Mouse (Mus musculus) forebrain, embryonic 16.5 days (tissue): ENCODE results near the gene Dag1. TPM values are rescaled to one million over a fixed set of nuclear protein-coding genes. Genes with fewer than 3 reads are reported as not detected.
A peak's percentile ranks its signal among the peaks of the same experiment; 100 is the strongest.

Source experiments
- ATAC-seq: fragments of 200-750 bp; cut with Nextera tagmentation; 2 replicates; pipeline ENCODE4 v1.8.0; 2017; ENCODE audit warnings: mild to moderate bottlenecking, moderate library complexity
- H3K27ac ChIP-seq: fragments of 300-500 bp; sonication (generic); 2 replicates; pipeline ENCODE4 v1.5.1; 2014; ENCODE audit warnings: low read length, control low read depth
- H3K27me3 ChIP-seq: fragments of 300-500 bp; sonication (generic); replicated peaks from 2 replicates; pipeline ENCODE4 v1.6.1; 2014; ENCODE audit warnings: low read length; ENCODE audit not compliant: control insufficient read depth, insufficient read depth
- H3K36me3 ChIP-seq: fragments of 300-500 bp; sonication (generic); 2 replicates; pipeline ENCODE4 v1.6.1; 2014; ENCODE audit not compliant: control insufficient read depth, insufficient read depth
- H3K4me1 ChIP-seq: fragments of 300-500 bp; sonication (generic); replicated peaks from 2 replicates; pipeline ENCODE4 v1.6.1; 2014; ENCODE audit warnings: low read length; ENCODE audit not compliant: control insufficient read depth, insufficient read depth
- H3K4me2 ChIP-seq: fragments of 300-500 bp; sonication (generic); 2 replicates; pipeline ENCODE4 v1.6.1; 2014; ENCODE audit warnings: mild to moderate bottlenecking, low read length, control low read depth
- H3K4me3 ChIP-seq: fragments of 300-500 bp; sonication (generic); replicated peaks from 2 replicates; pipeline ENCODE4 v1.5.1; 2014; ENCODE audit warnings: mild to moderate bottlenecking, low read length, control low read depth
- H3K9ac ChIP-seq: fragments of 300-500 bp; sonication (generic); replicated peaks from 2 replicates; pipeline ENCODE4 v1.6.1; 2014; ENCODE audit warnings: low read depth, low read length, control low read depth
- H3K9me3 ChIP-seq: fragments of 300-500 bp; sonication (generic); 2 replicates; pipeline ENCODE4 v1.6.1; 2016; ENCODE audit warnings: low read length; ENCODE audit not compliant: control insufficient read depth
- WGBS: fragments of 180-500 bp; shearing (Covaris S2); extraction: QIAGEN DNeasy Blood & Tissue Kit; methylation state at CpG from one replicate; pipeline ENCODE4 v1.1.7; 2014; 5-methylcytosine and 5-hydroxymethylcytosine counted together
- polyA plus RNA-seq: library from polyadenylated mRNA; unstranded; fragments of >200 nt; fragmentation: Nextera tagmentation; extraction: Ambion mirVana; gene quantifications from 2 replicates; pipeline ENCODE4 v1.2.1, GENCODE M21; 2015

Gene Dag1
- polyA plus RNA-seq, 1 experiment from 2014 or later = 56.3 TPM

DNA sequence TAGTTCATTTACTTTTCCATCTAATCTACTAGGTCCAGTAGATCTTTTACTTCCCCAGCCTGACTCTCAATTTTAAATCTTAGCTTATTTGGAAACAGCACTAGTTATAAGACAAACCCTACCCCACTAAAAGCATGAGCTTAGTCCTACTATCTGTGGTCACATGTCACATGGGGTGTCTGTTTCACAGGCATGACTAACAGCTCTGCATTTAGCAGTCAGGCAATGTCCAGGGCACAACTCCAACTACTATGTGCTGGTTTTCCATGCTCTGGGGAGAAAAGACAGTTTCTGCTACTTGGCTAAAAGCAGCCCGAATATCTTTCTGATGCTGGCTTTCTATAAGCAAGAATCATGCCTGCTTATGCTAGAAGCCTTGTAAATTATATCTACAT is 43.4 kb downstream of the Dag1 start:
- 95% methylated on average over 1 of the region's 1 CpGs for WGBS
- Histone ChIP-seq H3K27me3 (no peaks in the 10 kb centered on the region), H3K4me1 (no peaks in the 10 kb centered on the region), H3K36me3 (peaks cover 4% of the 10 kb centered on the region; the same call in 1 of the 2 replicates), H3K9me3 (no peaks in the 10 kb centered on the region), H3K4me3 (no peak overlapping the region), H3K9ac (no peak overlapping the region), H3K27ac (no peak overlapping the region), H3K4me2 (no peak overlapping the region)
- no peak for ATAC-seq

DNA sequence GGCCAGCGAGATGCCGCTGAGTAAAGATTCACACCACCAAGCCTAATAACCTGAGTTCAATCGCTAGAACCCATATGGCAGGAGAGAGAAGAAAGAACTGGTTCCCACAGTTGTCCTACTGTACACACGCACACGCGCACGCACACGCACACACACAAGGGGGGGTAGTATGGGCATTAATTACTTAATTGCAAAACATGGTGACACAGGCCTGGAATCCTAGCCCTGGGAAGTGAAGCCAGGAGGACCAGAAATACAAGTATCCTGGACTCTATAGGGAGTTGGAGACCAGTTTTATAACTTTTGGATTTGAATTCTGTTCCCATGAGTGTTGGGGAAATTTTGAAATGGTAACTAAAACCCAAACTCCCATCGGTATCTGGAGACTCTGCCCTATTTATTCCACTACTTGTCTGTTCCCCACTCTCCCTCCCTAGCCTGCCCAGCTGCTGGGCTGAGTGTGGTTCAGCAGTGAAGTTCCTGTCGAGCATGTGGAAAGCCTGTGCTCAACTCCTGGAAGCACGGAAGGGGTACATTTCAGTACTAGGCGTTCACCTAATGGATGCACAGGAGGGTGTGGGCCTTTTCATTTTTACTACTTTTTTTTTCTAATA is 43.9 kb downstream of the Dag1 start:
- WGBS = 91% methylated on average over 12 of the region's 12 CpGs
- H3K36me3 ChIP-seq = peaks cover 4% of the 10 kb centered on the region; the same call in 1 of the 2 replicates
- no peak for ATAC-seq
- no peaks in the 10 kb centered on the region for H3K27me3 ChIP-seq
- no peak overlapping the region for H3K27ac ChIP-seq
- H3K4me2 ChIP-seq = no peak overlapping the region
- H3K4me1 ChIP-seq = no peaks in the 10 kb centered on the region
- no peak overlapping the region for H3K9ac ChIP-seq
- no peaks in the 10 kb centered on the region for H3K9me3 ChIP-seq
- H3K4me3 ChIP-seq = no peak overlapping the region

DNA sequence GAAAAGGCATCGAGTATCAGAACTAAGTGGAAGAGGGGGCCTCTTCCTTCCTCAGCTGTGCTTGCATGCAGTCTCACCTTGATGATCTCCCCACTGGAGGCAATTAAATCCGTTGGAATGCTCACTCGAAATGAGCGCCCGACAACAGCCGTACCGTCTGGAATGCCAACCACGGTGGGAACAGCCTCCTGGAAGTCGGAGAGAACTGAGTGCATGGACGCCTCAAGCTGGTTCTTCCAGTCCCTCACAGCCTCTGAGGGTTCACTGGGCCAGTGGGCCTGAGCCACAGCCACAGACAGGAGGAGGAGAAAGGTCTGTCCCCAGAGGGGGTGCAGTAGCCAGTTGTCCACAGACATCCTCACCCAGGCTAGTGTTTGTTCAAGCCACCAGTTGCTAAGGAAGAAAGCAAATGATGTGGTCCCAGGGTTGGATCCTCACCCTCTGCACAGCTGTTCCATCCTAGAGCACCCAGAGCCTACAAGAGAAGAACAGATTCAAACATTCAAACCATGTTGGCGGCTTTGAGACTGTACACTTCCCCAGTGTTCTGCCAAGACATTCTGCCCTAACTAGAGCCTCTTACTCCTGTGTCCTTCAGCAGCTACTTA is 45.7 kb downstream of the Dag1 start:
- no peak for ATAC-seq
- no peak overlapping the region for H3K4me2 ChIP-seq
- WGBS = 75% methylated on average over 11 of the region's 11 CpGs
- no peaks in the 10 kb centered on the region for H3K27me3 ChIP-seq
- H3K27ac ChIP-seq = no peak overlapping the region
- peaks cover 6% of the 10 kb centered on the region for H3K4me1 ChIP-seq
- no peak overlapping the region for H3K9ac ChIP-seq
- peaks cover 4% of the 10 kb centered on the region; the same call in 1 of the 2 replicates for H3K36me3 ChIP-seq
- H3K4me3 ChIP-seq = no peak overlapping the region
- H3K9me3 ChIP-seq = no peaks in the 10 kb centered on the region

DNA sequence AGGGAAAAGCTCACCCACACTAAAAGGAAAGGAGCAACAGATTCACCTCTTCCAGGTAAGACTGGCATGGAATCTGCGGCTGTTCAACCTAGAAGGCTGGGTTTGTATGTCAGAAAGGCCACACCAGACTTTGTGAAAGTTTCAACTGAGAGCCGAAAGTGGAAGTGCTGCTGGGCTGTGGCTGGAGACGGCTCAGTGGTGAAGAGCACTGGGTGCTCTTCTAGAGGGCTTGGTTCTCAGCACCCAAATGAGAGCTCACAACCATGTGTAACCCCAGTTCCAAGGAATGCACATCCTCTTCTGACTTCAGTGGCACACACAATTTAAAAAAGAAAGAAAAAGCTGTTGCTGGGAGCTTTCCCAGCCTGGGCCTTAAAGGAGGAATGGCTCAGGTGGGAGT is 46.4 kb downstream of the Dag1 start:
- Histone ChIP-seq H3K27me3 (no peaks in the 10 kb centered on the region), H3K36me3 (peaks cover 4% of the 10 kb centered on the region; the same call in 1 of the 2 replicates), H3K9ac (no peak overlapping the region), H3K4me2 (no peak overlapping the region), H3K4me3 (no peak overlapping the region), H3K27ac (no peak overlapping the region), H3K9me3 (no peaks in the 10 kb centered on the region), H3K4me1 (peaks cover 8% of the 10 kb centered on the region)
- no peak for ATAC-seq
- 95% methylated on average over 3 of the region's 3 CpGs for WGBS

DNA sequence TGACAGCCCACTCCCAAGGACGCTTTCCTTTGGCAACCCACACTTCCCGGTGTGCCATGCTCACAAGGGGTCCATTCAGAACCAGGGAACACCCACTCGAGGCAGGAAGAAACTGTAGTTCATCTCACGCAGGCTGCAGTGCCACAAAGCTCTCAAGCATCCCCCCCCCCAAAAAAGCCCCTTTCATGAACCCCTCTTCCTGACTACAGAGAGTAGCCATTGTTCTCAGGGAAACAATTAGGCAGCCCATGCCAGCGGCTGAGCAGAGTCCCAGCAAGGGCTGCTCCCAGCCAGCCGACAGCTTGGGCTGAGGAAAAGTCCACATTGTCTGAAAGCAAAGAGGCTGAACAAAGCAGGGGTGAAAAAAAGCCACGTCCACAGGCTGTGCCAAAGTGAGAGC is 50.7 kb downstream of the Dag1 start:
- H3K27me3 ChIP-seq = no peaks in the 10 kb centered on the region
- H3K4me1 ChIP-seq = peaks cover 8% of the 10 kb centered on the region
- ATAC-seq = peak; percentile 81
- H3K4me2 ChIP-seq = peak overlapping the region; percentile 13; the same call in 1 of the 2 replicates
- no peak overlapping the region for H3K4me3 ChIP-seq
- H3K9me3 ChIP-seq = no peaks in the 10 kb centered on the region
- H3K27ac ChIP-seq = peak overlapping the region; percentile 70
- peaks cover 11% of the 10 kb centered on the region for H3K36me3 ChIP-seq
- peak overlapping the region; percentile 38; the same call in 1 of the 2 replicates for H3K9ac ChIP-seq
- 4% methylated on average over 7 of the region's 7 CpGs for whole genome bisulfite sequencing

DNA sequence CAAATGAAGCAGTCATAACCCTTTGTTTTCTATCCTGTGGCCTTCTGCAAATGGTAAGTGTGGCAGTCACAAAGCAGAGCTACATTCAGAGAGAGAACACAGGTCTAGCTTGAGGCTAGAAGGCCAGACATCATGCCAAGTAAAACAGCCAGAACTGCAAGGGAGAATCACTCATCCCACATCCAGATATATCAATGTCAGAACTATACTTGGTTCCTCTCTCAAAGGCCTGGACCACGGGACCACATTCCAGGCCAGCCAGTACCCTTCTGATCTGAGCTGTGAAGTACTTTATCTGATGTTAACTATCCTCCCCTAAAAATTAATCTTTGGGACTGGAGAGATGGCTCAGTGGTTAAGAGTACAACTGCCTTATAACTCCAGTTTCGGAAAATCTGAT is 51.3 kb downstream of the Dag1 start:
- no peak overlapping the region for H3K4me3 ChIP-seq
- peaks cover 14% of the 10 kb centered on the region for H3K36me3 ChIP-seq
- H3K9me3 ChIP-seq = no peaks in the 10 kb centered on the region
- 86% methylated on average over 2 of the region's 2 CpGs for WGBS
- H3K4me1 ChIP-seq = peaks cover 8% of the 10 kb centered on the region
- no peaks in the 10 kb centered on the region for H3K27me3 ChIP-seq
- H3K4me2 ChIP-seq = no peak overlapping the region
- ATAC-seq = no peak
- no peak overlapping the region for H3K9ac ChIP-seq
- H3K27ac ChIP-seq = no peak overlapping the region

DNA sequence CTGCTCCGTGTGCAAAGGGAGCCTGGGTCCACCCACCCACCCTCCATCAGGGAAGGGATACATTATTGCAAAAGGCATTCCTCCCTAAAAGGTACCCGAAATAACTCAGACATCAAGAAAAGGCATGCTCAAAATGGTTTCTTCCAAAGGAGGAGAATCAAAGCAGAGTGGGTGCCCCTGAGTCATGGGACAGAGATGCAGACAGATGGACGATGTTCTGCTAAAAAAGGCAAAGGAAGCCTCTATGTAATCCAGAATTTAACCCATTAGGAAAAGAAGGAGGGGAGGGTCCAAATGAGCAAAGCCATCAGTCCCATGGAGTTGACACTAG is 58.2 kb downstream of the Dag1 start:
- H3K36me3 ChIP-seq = peaks cover 14% of the 10 kb centered on the region
- no peak overlapping the region for H3K9ac ChIP-seq
- H3K27me3 ChIP-seq = no peaks in the 10 kb centered on the region
- H3K4me3 ChIP-seq = no peak overlapping the region
- no peak overlapping the region for H3K4me2 ChIP-seq
- H3K9me3 ChIP-seq = no peaks in the 10 kb centered on the region
- no peak overlapping the region; the same call in 1 of the 2 replicates for H3K27ac ChIP-seq
- H3K4me1 ChIP-seq = peaks cover 13% of the 10 kb centered on the region
- WGBS = 72% methylated on average over 3 of the region's 3 CpGs
- ATAC-seq = no peak

DNA sequence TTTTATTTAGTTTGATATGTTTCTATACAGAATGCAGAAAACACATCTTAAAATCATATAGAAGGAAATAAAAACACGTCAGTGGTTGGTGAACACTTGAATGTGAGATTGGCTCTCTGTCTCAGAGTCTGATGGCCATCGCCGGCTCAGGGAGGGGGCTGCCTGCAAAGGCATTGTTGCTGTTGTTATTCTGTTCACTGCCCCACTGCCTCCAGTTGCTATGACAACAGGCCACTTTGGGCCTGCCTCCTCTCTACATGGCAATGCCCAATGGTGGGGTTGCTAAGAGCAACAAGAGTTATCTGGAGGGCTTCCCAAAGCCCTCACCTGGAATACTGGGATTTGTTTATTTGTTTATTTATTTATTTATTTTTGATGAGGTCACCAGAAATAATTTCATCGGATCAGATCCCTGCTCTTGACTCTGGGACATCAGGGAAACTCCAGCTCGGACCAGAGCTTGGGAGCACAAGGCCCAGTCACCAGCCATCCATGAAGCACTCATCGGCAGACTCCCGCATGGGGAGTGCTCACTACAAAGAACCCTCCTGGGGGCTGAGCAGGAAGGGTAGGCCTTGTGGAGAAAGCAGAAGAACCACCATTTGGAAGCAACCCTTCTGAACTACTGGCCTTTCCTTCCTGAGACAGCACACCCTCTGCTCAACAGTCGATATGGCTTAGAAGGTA is 58.7 kb downstream of the Dag1 start:
- Histone ChIP-seq H3K4me2 (no peak overlapping the region), H3K4me3 (no peak overlapping the region), H3K4me1 (peaks cover 15% of the 10 kb centered on the region), H3K9me3 (no peaks in the 10 kb centered on the region), H3K9ac (no peak overlapping the region), H3K27ac (no peak overlapping the region; the same call in 1 of the 2 replicates), H3K27me3 (no peaks in the 10 kb centered on the region), H3K36me3 (peaks cover 14% of the 10 kb centered on the region)
- WGBS = 39% methylated on average over 8 of the region's 8 CpGs
- no peak for ATAC-seq

DNA sequence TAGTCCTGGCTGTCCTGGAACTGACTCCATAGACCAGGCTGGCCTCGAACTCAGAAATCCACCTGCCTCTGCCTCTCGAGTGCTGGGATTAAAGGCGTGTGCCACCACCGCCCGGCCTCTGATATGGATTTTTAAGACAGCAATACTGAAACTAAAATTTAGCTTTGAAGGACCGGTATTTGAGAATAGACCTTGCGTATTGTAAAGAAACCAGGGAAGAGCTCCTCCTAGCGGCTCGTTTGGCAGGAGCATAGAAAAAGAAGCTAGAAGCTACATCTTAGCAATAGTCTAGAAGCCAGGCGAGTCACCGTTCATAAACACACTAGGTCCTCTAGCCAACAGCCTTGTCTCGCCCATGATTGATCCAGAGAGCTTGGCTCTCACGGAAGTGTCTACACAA is 60.7 kb downstream of the Dag1 start:
- Histone ChIP-seq H3K36me3 (peaks cover 8% of the 10 kb centered on the region), H3K9me3 (no peaks in the 10 kb centered on the region), H3K27me3 (no peaks in the 10 kb centered on the region), H3K27ac (no peak overlapping the region), H3K4me3 (no peak overlapping the region), H3K4me2 (no peak overlapping the region), H3K9ac (no peak overlapping the region), H3K4me1 (peaks cover 15% of the 10 kb centered on the region)
- ATAC-seq = no peak
- 38% methylated on average over 13 of the region's 13 CpGs for WGBS
